Mouse (Mus musculus): ENCODE results near the gene Pdk1. TPM values are rescaled to one million over a fixed set of nuclear protein-coding genes. Genes with fewer than 3 reads are reported as not detected.
"Not testable (repeated sequence)": the region's sequence is repeated elsewhere in the genome, so short reads cannot be mapped to it uniquely, and the experiment has no call there.

The Pdk1 gene
- total RNA-seq, 2 experiments from 2014 or later: 42.4 to 51.1 TPM

- no peak overlapping the region for H3K4me3 ChIP-seq
- intact Hi-C loops (cut with DNase I): no loop called here
- no peak overlapping the region for H3K27ac ChIP-seq
- no peak for TF ChIP-seq CTCF (IDR thresholded peaks at IDR 0.05)
- DNase-seq (ENCODE audit: extremely low spot score in 1 of 2, low spot score in 2 of 2): no peak
These were observed 32.1 kb downstream of the Pdk1 start for GRCm38 (mm10) chr2:71905154-71905553.

GRCm38 (mm10) chr2:71906356-71906755, 33.3 kb downstream of the Pdk1 start:
- intact Hi-C loops (cut with DNase I); H3K27ac ChIP-seq; H3K4me3 ChIP-seq; DNase-seq (ENCODE audit: extremely low spot score in 1 of 2, low spot score in 2 of 2): not testable (repeated sequence)

GRCm38 (mm10) chr2:71913911-71914310, 40.9 kb downstream of the Pdk1 start:
- Histone ChIP-seq H3K27ac (no peak overlapping the region), H3K4me3 (no peak overlapping the region)
- no peak for DNase-seq (ENCODE audit: extremely low spot score in 1 of 2, low spot score in 2 of 2)
- intact Hi-C loops (cut with DNase I): no loop called here
- no peak for TF ChIP-seq CTCF (IDR thresholded peaks at IDR 0.05)

GRCm38 (mm10) chr2:71919227-71919647, 46.2 kb downstream of the Pdk1 start:
- intact Hi-C loops (cut with DNase I): no loop called here
- no peak overlapping the region for H3K27ac ChIP-seq
- no peak for TF ChIP-seq CTCF (IDR thresholded peaks at IDR 0.05)
- no peak overlapping the region for H3K4me3 ChIP-seq
- no peak for DNase-seq (ENCODE audit: extremely low spot score in 1 of 2, low spot score in 2 of 2)

GRCm38 (mm10) chr2:71924931-71925330, 51.9 kb downstream of the Pdk1 start:
- intact Hi-C loops (cut with DNase I); DNase-seq (ENCODE audit: extremely low spot score in 1 of 2, low spot score in 2 of 2): not testable (repeated sequence)

GRCm38 (mm10) chr2:71934046-71934445, 61.0 kb downstream of the Pdk1 start:
- TF ChIP-seq CTCF (IDR thresholded peaks at IDR 0.05): no peak
- Histone ChIP-seq H3K4me3 (no peak overlapping the region), H3K27ac (no peak overlapping the region)
- intact Hi-C loops (cut with DNase I): no loop called here
- DNase-seq (ENCODE audit: extremely low spot score in 1 of 2, low spot score in 2 of 2): no peak

More at GRCm38 (mm10) chr2:71924931-71925330, 51.9 kb downstream of the Pdk1 start:
- H3K27ac ChIP-seq, H3K4me3 ChIP-seq: not testable (repeated sequence)

GRCm38 (mm10) chr2:71936711-71937110, 63.7 kb downstream of the Pdk1 start:
- intact Hi-C loops (cut with DNase I): no loop called here
- H3K4me3 ChIP-seq: no peak overlapping the region
- no peak overlapping the region for H3K27ac ChIP-seq
- DNase-seq (ENCODE audit: extremely low spot score in 1 of 2, low spot score in 2 of 2): no peak
- TF ChIP-seq CTCF (IDR thresholded peaks at IDR 0.05): no peak

- H3K4me3 ChIP-seq: no peak overlapping the region
- no peak for DNase-seq (ENCODE audit: extremely low spot score in 1 of 2, low spot score in 2 of 2)
- intact Hi-C loops (cut with DNase I): no loop called here
- no peak overlapping the region for H3K27ac ChIP-seq
- no peak for TF ChIP-seq CTCF (IDR thresholded peaks at IDR 0.05)
These were observed 64.8 kb downstream of the Pdk1 start for GRCm38 (mm10) chr2:71937649-71938308.

- no peak for TF ChIP-seq CTCF (IDR thresholded peaks at IDR 0.05)
- intact Hi-C loops (cut with DNase I): no loop called here
- peak overlapping the region; percentile 41; the same call in 1 of the 2 replicates for H3K27ac ChIP-seq
- peak; percentile 14 to 16 for DNase-seq (ENCODE audit: extremely low spot score in 1 of 2, low spot score in 2 of 2)
- H3K4me3 ChIP-seq: no peak overlapping the region
These were observed 65.8 kb downstream of the Pdk1 start for GRCm38 (mm10) chr2:71938716-71939393.

GRCm38 (mm10) chr2:71941005-71941720, 68.1 kb downstream of the Pdk1 start:
- no peak for DNase-seq (ENCODE audit: extremely low spot score in 1 of 2, low spot score in 2 of 2)
- no peak overlapping the region for H3K4me3 ChIP-seq
- intact Hi-C loops (cut with DNase I): no loop called here
- no peak overlapping the region for H3K27ac ChIP-seq
- no peak for TF ChIP-seq CTCF (IDR thresholded peaks at IDR 0.05)

GRCm38 (mm10) chr2:71941721-71942087, 68.7 kb downstream of the Pdk1 start:
- no peak for DNase-seq (ENCODE audit: extremely low spot score in 1 of 2, low spot score in 2 of 2)
- intact Hi-C loops (cut with DNase I): no loop called here
- no peak for TF ChIP-seq CTCF (IDR thresholded peaks at IDR 0.05)
- no peak overlapping the region for H3K4me3 ChIP-seq
- H3K27ac ChIP-seq: no peak overlapping the region

GRCm38 (mm10) chr2:71951212-71951611, 78.2 kb downstream of the Pdk1 start:
- intact Hi-C loops (cut with DNase I): no loop called here
- DNase-seq (ENCODE audit: extremely low spot score in 1 of 2, low spot score in 2 of 2): no peak
- H3K27ac ChIP-seq: no peak overlapping the region
- H3K4me3 ChIP-seq: no peak overlapping the region
- TF ChIP-seq CTCF (IDR thresholded peaks at IDR 0.05): no peak

Other genes starting within 250 kb of the Pdk1 start
- 10 to 100 TPM; 26.1 to 27.6 TPM for gene Itga6, start 127.6 kb upstream of the Pdk1 start, total RNA-seq (2021)
- gene Rapgef4, start 108.0 kb downstream of the Pdk1 start, total RNA-seq (2021): 100 to 1,000 TPM; 442 to 451 TPM

Data from left cerebral cortex, adult 2 months (tissue).